In genomic region chr6:37046152-37046788, GRCm38 (mm10) we compare ENCODE assay signal across 9 mouse cellular contexts.
DNase-seq lines count a peak whose midpoint lies in the region; ATAC-seq lines count a peak whose summit lies in the region.
"Had no signal": no experiment of that assay in that cellular context is flagged by ENCODE, and none has a peak within 500 bp of the region (broad histone marks: within the 10 kb centered on the region; RNA-seq: fewer than 3 reads in every experiment).

No protein-coding gene starts in this region.

- peak; percentile 40 for DNase-seq in liver
- no peak for DNase-seq in liver, embryonic 11.5 days (ENCODE audit: low spot score)
- peak; percentile 68 for DNase-seq in cerebellum, adult 9-10 months
- DNase-seq in hindlimb bud, embryonic 11.5 days (ENCODE audit: extremely low spot score, low read depth, low spot score) = peak; percentile 54
- peak; percentile 62 for DNase-seq in left cerebral cortex, adult 11 months (ENCODE audit: low spot score)
- peak; percentile 61 for DNase-seq in midbrain, embryonic 10.5 days (ENCODE audit: low spot score)
- DNase-seq in right cerebral cortex, postnatal 4 days = peak; percentile 49

- no peak for ATAC-seq in liver, embryonic 11.5 days (replicated peaks; ENCODE audit: low FRiP score)
- peak; percentile 94 for ATAC-seq in frontal cortex, adult (ENCODE audit: low TSS enrichment)

- no peak overlapping the region for H3K27ac ChIP-seq in liver, embryonic 11.5 days (ENCODE audit: low read depth, low read length)
- H3K27ac ChIP-seq in midbrain, embryonic 10.5 days (replicated peaks) = no peak overlapping the region
- H3K27ac ChIP-seq: lung, embryonic 15.5 days had no signal

- H3K4me1 ChIP-seq in liver, embryonic 11.5 days (replicated peaks; ENCODE audit: control insufficient read depth, insufficient read depth, low read length) = no peaks in the 10 kb centered on the region
- 0 out of 2 replicates have a peak, but pooled peaks cover 6% of the 10 kb centered on the region for H3K4me1 ChIP-seq in midbrain, embryonic 10.5 days
- H3K4me1 ChIP-seq: lung, embryonic 15.5 days had no signal

- H3K27me3 ChIP-seq in liver, embryonic 11.5 days (replicated peaks; ENCODE audit: control insufficient read depth, insufficient read depth, low read length) = no peaks in the 10 kb centered on the region
- no peaks in the 10 kb centered on the region for H3K27me3 ChIP-seq in midbrain, embryonic 10.5 days (ENCODE audit: low read depth, poor library complexity, severe bottlenecking)
- H3K27me3 ChIP-seq: lung, embryonic 15.5 days had no signal

- no peak overlapping the region for H3K4me2 ChIP-seq in liver, embryonic 11.5 days
- H3K4me2 ChIP-seq: lung, embryonic 15.5 days had no signal

- H3K4me3 ChIP-seq in liver, embryonic 11.5 days (ENCODE audit: low read depth, low read length) = no peak overlapping the region
- H3K4me3 ChIP-seq in midbrain, embryonic 10.5 days = no peak overlapping the region
- H3K4me3 ChIP-seq: lung, embryonic 15.5 days had no signal

- H3K36me3 ChIP-seq in liver, embryonic 11.5 days (ENCODE audit: control insufficient read depth, insufficient read depth, low read length) = no peaks in the 10 kb centered on the region
- H3K36me3 ChIP-seq in midbrain, embryonic 10.5 days = no peaks in the 10 kb centered on the region
- H3K36me3 ChIP-seq: lung, embryonic 15.5 days had no signal

- 31% methylated on average over 4 of the region's 4 CpGs for WGBS in liver, embryonic 11.5 days
- WGBS in midbrain, embryonic 10.5 days = 37% methylated on average over 4 of the region's 4 CpGs

- H3K9me3 ChIP-seq in liver, embryonic 11.5 days (ENCODE audit: control insufficient read depth, low read length) = no peaks in the 10 kb centered on the region
- H3K9me3 ChIP-seq in midbrain, embryonic 10.5 days (replicated peaks) = no peaks in the 10 kb centered on the region
- H3K9me3 ChIP-seq: lung, embryonic 15.5 days had no signal

- no peak overlapping the region for H3K9ac ChIP-seq in liver, embryonic 11.5 days (ENCODE audit: low read depth, low read length)
- H3K9ac ChIP-seq: lung, embryonic 15.5 days had no signal
